22 mouse cellular contexts compared by ENCODE assay signal in the genomic region with DNA sequence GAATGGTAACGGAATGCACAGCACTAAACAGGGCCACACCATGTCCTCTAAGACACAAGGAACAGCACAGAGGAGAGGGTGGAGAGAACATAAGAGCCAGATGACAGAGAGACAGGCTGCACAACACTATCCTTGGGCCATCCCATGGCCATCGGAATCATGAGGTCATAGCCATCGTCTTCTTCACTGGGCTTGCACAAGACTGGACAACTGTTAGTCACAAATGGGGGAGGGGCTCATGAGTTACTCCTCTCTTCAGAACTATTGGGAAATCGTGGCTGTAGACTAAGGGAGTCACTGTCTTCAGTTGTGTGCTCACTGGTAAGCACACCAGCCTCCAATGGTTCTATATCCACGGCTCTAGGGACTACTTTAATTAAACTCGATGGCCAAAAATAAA.
DNase-seq lines count a peak whose midpoint lies in the region; ATAC-seq lines count a peak whose summit lies in the region.
"Had no signal": no experiment of that assay in that cellular context is flagged by ENCODE, and none has a peak within 500 bp of the region (broad histone marks: within the 10 kb centered on the region; RNA-seq: fewer than 3 reads in every experiment).

No protein-coding gene starts in this region.

- H3K4me1 ChIP-seq in heart, embryonic 11.5 days (ENCODE audit: control insufficient read depth, insufficient read depth, low read length) = no peaks in the 10 kb centered on the region
- no peaks in the 10 kb centered on the region; the same call in 1 of the 2 replicates for H3K4me1 ChIP-seq in hindbrain, embryonic 12.5 days
- H3K4me1 ChIP-seq: forebrain, embryonic 15.5 days; heart, embryonic 10.5 days had no signal

- peak; percentile 55 for DNase-seq in adrenal gland, adult 8-10 months
- DNase-seq in adrenal gland, postnatal 25 days = no peak
- DNase-seq in heart, adult 11 months = peak; percentile 55
- peak; percentile 3 for DNase-seq in 416B (ENCODE audit: low read depth)
- peak; percentile 39 for DNase-seq in adipocyte (ENCODE audit: low spot score)
- DNase-seq: cerebellum, adult 18-20 months; cerebellum, adult 9-10 months; cerebellum, postnatal 14 days; gastrocnemius, postnatal 25 days; heart, adult 2 months; kidney, adult 11 months; kidney, adult 8-10 months had no signal

- no peak overlapping the region for H3K4me3 ChIP-seq in heart, embryonic 11.5 days (ENCODE audit: low read depth, low read length)
- H3K4me3 ChIP-seq in hindbrain, embryonic 12.5 days = no peak overlapping the region
- H3K4me3 ChIP-seq: forebrain, embryonic 10.5 days; forebrain, embryonic 15.5 days; heart, adult 2 months; heart, embryonic 10.5 days; hindbrain, embryonic 13.5 days had no signal

- H3K36me3 ChIP-seq in heart, embryonic 11.5 days (ENCODE audit: control insufficient read depth, insufficient read depth, low read length) = no peaks in the 10 kb centered on the region
- no peaks in the 10 kb centered on the region for H3K36me3 ChIP-seq in hindbrain, embryonic 12.5 days
- H3K36me3 ChIP-seq: forebrain, embryonic 10.5 days; forebrain, embryonic 15.5 days; hindbrain, embryonic 13.5 days had no signal

- no peak overlapping the region for H3K27ac ChIP-seq in heart, embryonic 11.5 days (ENCODE audit: low read depth, low read length)
- no peak overlapping the region for H3K27ac ChIP-seq in hindbrain, embryonic 12.5 days
- H3K27ac ChIP-seq: forebrain, embryonic 10.5 days; forebrain, embryonic 15.5 days; heart, adult 2 months; heart, embryonic 10.5 days; hindbrain, embryonic 13.5 days; hindbrain, postnatal 0 days had no signal

- no peak overlapping the region for H3K4me2 ChIP-seq in heart, embryonic 11.5 days
- H3K4me2 ChIP-seq in hindbrain, embryonic 12.5 days (replicated peaks) = no peak overlapping the region
- H3K4me2 ChIP-seq: forebrain, embryonic 15.5 days; hindbrain, embryonic 13.5 days had no signal

- no peaks in the 10 kb centered on the region for H3K27me3 ChIP-seq in heart, embryonic 11.5 days (ENCODE audit: control insufficient read depth, insufficient read depth, low read length)
- no peaks in the 10 kb centered on the region for H3K27me3 ChIP-seq in hindbrain, embryonic 12.5 days
- H3K27me3 ChIP-seq: forebrain, embryonic 15.5 days; hindbrain, embryonic 13.5 days had no signal

- no peak for ATAC-seq in heart, embryonic 11.5 days (replicated peaks; ENCODE audit: insufficient number of reproducible peaks, low FRiP score, low TSS enrichment)
- ATAC-seq in hindbrain, embryonic 12.5 days (ENCODE audit: low FRiP score) = no peak
- ATAC-seq: activated CD4-positive, CD25-positive, alpha-beta regulatory T cell, adult 4 months; CD4-positive, CD25-positive, alpha-beta regulatory T cell, adult 4 months; forebrain, embryonic 15.5 days; hindbrain, postnatal 0 days; inflammation-experienced regulatory T-cells, adult 6 months had no signal

- H3K9me3 ChIP-seq in heart, embryonic 11.5 days (replicated peaks; ENCODE audit: control insufficient read depth, low read length) = no peaks in the 10 kb centered on the region
- peaks cover 4% of the 10 kb centered on the region; the same call in 1 of the 2 replicates for H3K9me3 ChIP-seq in hindbrain, embryonic 12.5 days (replicated peaks)
- H3K9me3 ChIP-seq: forebrain, embryonic 10.5 days; forebrain, embryonic 15.5 days had no signal

- no peak overlapping the region for H3K9ac ChIP-seq in heart, embryonic 11.5 days (ENCODE audit: low read depth, low read length)
- no peak overlapping the region for H3K9ac ChIP-seq in hindbrain, embryonic 12.5 days
- H3K9ac ChIP-seq: forebrain, embryonic 15.5 days; hindbrain, embryonic 13.5 days had no signal

- 83% methylated on average over 6 of the region's 6 CpGs for WGBS in heart, embryonic 11.5 days (ENCODE audit: insufficient replicate concordance)
- 91% methylated on average over 6 of the region's 6 CpGs for WGBS in hindbrain, embryonic 12.5 days
